Mouse (Mus musculus): ENCODE data around the gene Syngap1. TPM values are rescaled to one million over a fixed set of nuclear protein-coding genes. Genes with fewer than 3 reads are reported as not detected.

The Syngap1 gene
- total RNA-seq, 2 experiments from 2014 or later = 463 to 497 TPM

GRCm38 (mm10) chr17:27017564-27018499 lies 76.8 kb downstream of the Syngap1 start:
- Histone ChIP-seq H3K4me3 (peak overlapping the region; percentile 66), H3K27ac (peak overlapping the region; percentile 97)
- peak; percentile 82 to 84 for DNase-seq (ENCODE audit: low spot score in 2 of 2)
- no peak for TF ChIP-seq CTCF (conservative IDR thresholded peaks at IDR 0.05)

GRCm38 (mm10) chr17:27018555-27019196 lies 77.6 kb downstream of the Syngap1 start:
- peak overlapping the region; percentile 97 for H3K27ac ChIP-seq
- H3K4me3 ChIP-seq = peak overlapping the region; percentile 66
- DNase-seq (ENCODE audit: low spot score in 2 of 2) = peak in 1 of 2 experiments; percentile 23
- no peak for TF ChIP-seq CTCF (conservative IDR thresholded peaks at IDR 0.05)

GRCm38 (mm10) chr17:27021076-27021475 lies 80.0 kb downstream of the Syngap1 start:
- DNase-seq (ENCODE audit: low spot score in 2 of 2) = no peak
- no peak overlapping the region for H3K27ac ChIP-seq
- no peak for TF ChIP-seq CTCF (conservative IDR thresholded peaks at IDR 0.05)

GRCm38 (mm10) chr17:27021736-27022135 lies 80.7 kb downstream of the Syngap1 start:
- no peak for TF ChIP-seq CTCF (conservative IDR thresholded peaks at IDR 0.05)
- DNase-seq (ENCODE audit: low spot score in 2 of 2) = no peak
- Histone ChIP-seq H3K27ac (no peak overlapping the region), H3K4me3 (no peak overlapping the region)

More at GRCm38 (mm10) chr17:27021076-27021475, 80.0 kb downstream of the Syngap1 start:
- no peak overlapping the region for H3K4me3 ChIP-seq

Small RNAs within 50 kb of the gene (microRNA-seq; reads per million reads assigned to microRNA genes)
- gene Gm27775 = 0 reads per million in 2 experiments
- gene Mir3083 = 17.9 to 57.3 reads per million in 2 experiments
- 2.2 to 3.1 reads per million in 2 experiments for gene Mir6968

Other genes with a start within 250 kb of the Syngap1 start
- gene Crebrf, start 225.6 kb upstream of the Syngap1 start, total RNA-seq (2021) = 100 to 1,000 TPM; 127 to 134 TPM
- 10 to 100 TPM; 31.5 to 35.7 TPM for gene Bnip1, start 160.2 kb upstream of the Syngap1 start, total RNA-seq (2021)
- not detected for gene Nkx2-5, start 96.2 kb upstream of the Syngap1 start, total RNA-seq (2021)
- gene Kifc5b, start 24.2 kb upstream of the Syngap1 start, total RNA-seq (2021) = 1 to 10 TPM; 2.8 to 3.3 TPM
- 10 to 100 TPM; 31.4 to 33.9 TPM for gene Phf1, start 8.2 kb upstream of the Syngap1 start, total RNA-seq (2021)
- gene Cuta, start 1.7 kb upstream of the Syngap1 start, total RNA-seq (2021) = 10 to 100 TPM; 91.3 to 95.8 TPM
- gene Zbtb9, start 31.9 kb downstream of the Syngap1 start, total RNA-seq (2021) = 10 to 100 TPM; 14.8 to 15.7 TPM
- 10 to 100 TPM; 12.7 to 14.3 TPM for gene Bak1, start 87.8 kb downstream of the Syngap1 start, total RNA-seq (2021)
- gene Itpr3, start 116.1 kb downstream of the Syngap1 start, total RNA-seq (2021) = 1 to 10 TPM; 2.6 to 3.6 TPM
- gene Uqcc2, start 192.7 kb downstream of the Syngap1 start, total RNA-seq (2021) = 100 to 1,000 TPM; 182 to 220 TPM
- gene Ip6k3, start 226.5 kb downstream of the Syngap1 start, total RNA-seq (2021) = under 1 TPM; 0.15 to 0.20 TPM

Data from layer of hippocampus, adult 2 months (tissue).